Mouse (Mus musculus) cerebellum, adult 2 months (tissue): ENCODE data around the gene Tspan3. TPM values are rescaled to one million over a fixed set of nuclear protein-coding genes. Genes with fewer than 3 reads are reported as not detected.

Experiments used
- DNase-seq, 2 experiments: peaks; one replicate each; pipeline ENCODE4 v3.0.0; 2021
- H3K27ac ChIP-seq: fragments of 200-500 bp; 2 replicates; pipeline ENCODE4 v1.5.1; 2012; ENCODE audit warnings: low read length, control low read depth, inconsistent platforms; ENCODE audit not compliant: insufficient read depth
- H3K27me3 ChIP-seq: fragments of 200-500 bp; 2 replicates; pipeline ENCODE4 v1.6.1; 2012; ENCODE audit warnings: inconsistent platforms, mild to moderate bottlenecking, low read length, moderate library complexity; ENCODE audit not compliant: control insufficient read depth, insufficient read depth
- H3K4me1 ChIP-seq: fragments of 200-500 bp; 2 replicates; pipeline ENCODE4 v1.6.1; 2011; ENCODE audit warnings: low read length; ENCODE audit not compliant: control insufficient read depth, insufficient read depth
- H3K4me3 ChIP-seq: fragments of 200-500 bp; replicated peaks from 2 replicates; pipeline ENCODE3; 2011; ENCODE audit warnings: mild to moderate bottlenecking, low read depth, low read length, control low read depth; ENCODE audit not compliant: insufficient read depth
- CTCF ChIP-seq: fragments of 200-500 bp; IDR thresholded peaks from 2 replicates; pipeline ENCODE4 v1.5.1; 2011; ENCODE audit warnings: low read depth, mild to moderate bottlenecking, control low read depth, low read length, moderate library complexity, borderline replicate concordance; ENCODE audit not compliant: insufficient read depth
- POLR2A ChIP-seq: fragments of 200-500 bp; IDR thresholded peaks from 2 replicates; pipeline ENCODE4 v1.6.1; 2011; ENCODE audit warnings: low read length, control low read depth, borderline replicate concordance; ENCODE audit not compliant: insufficient read depth
- WGBS: fragments of 180-500 bp; shearing (Covaris S2); methylation state at CpG from one replicate; pipeline ENCODE4 v1.1.7; 2018; 5-methylcytosine and 5-hydroxymethylcytosine counted together
- polyA plus RNA-seq: library from polyadenylated mRNA; depleted of rRNA; stranded (reverse); fragments of >200 nt; gene quantifications from 2 replicates; pipeline ENCODE4 v1.2.3, GENCODE M21; 2012

Gene Tspan3
- polyA plus RNA-seq, 1 experiment, result 542 TPM

- no peak overlapping the region for H3K27ac ChIP-seq
- 53% methylated on average over 14 of the region's 14 CpGs for WGBS
- DNase-seq, result peak; percentile 74 to 84
- H3K27me3 ChIP-seq, result no peaks in the 10 kb centered on the region
- no peak for TF ChIP-seq POLR2A
- TF ChIP-seq CTCF, result peak; percentile 88
- peaks cover 4% of the 10 kb centered on the region; the same call in 1 of the 2 replicates for H3K4me1 ChIP-seq
- H3K4me3 ChIP-seq, result no peak overlapping the region
Observed at GRCm38 (mm10) chr9:56200645-56201314, 35.5 kb upstream of the Tspan3 start.

DNA sequence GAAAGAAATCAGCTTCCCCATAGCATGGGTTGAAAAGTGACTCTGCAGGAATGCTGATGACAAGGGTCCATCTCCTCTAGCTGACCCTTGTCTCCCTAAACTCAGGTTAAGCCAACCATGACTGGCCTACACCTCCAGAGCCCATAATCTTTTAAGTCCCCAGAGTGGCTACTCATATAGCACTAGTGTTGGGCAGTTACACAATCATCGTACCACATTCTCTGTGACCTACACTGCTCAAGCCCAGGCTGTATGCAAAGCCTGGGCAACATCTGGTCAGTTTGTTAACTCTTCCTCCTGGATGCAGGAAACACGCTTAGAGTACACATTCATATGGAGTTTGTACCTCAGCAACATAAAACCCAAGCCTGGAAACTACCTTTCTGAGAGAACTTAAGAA is 34.9 kb upstream of the Tspan3 start:
- no peak for DNase-seq
- WGBS, result 65% methylated on average over 2 of the region's 2 CpGs
- Histone ChIP-seq H3K27me3 (no peaks in the 10 kb centered on the region), H3K27ac (no peak overlapping the region), H3K4me3 (no peak overlapping the region), H3K4me1 (peaks cover 2% of the 10 kb centered on the region; the same call in 1 of the 2 replicates)
- TF ChIP-seq POLR2A, result no peak
- no peak for TF ChIP-seq CTCF

GRCm38 (mm10) chr9:56196921-56197320 is 31.6 kb upstream of the Tspan3 start:
- TF ChIP-seq CTCF (no peak), POLR2A (no peak)
- Histone ChIP-seq H3K27me3 (no peaks in the 10 kb centered on the region), H3K4me1 (no peaks in the 10 kb centered on the region), H3K27ac (no peak overlapping the region), H3K4me3 (no peak overlapping the region)
- WGBS, result 77% methylated on average over 4 of the region's 4 CpGs
- DNase-seq, result no peak

GRCm38 (mm10) chr9:56195193-56195592 is 29.9 kb upstream of the Tspan3 start:
- Histone ChIP-seq H3K4me3 (no peak overlapping the region), H3K4me1 (no peaks in the 10 kb centered on the region), H3K27ac (no peak overlapping the region), H3K27me3 (no peaks in the 10 kb centered on the region)
- TF ChIP-seq POLR2A (no peak), CTCF (no peak)
- no peak for DNase-seq
- 41% methylated on average over 3 of the region's 3 CpGs for WGBS

DNA sequence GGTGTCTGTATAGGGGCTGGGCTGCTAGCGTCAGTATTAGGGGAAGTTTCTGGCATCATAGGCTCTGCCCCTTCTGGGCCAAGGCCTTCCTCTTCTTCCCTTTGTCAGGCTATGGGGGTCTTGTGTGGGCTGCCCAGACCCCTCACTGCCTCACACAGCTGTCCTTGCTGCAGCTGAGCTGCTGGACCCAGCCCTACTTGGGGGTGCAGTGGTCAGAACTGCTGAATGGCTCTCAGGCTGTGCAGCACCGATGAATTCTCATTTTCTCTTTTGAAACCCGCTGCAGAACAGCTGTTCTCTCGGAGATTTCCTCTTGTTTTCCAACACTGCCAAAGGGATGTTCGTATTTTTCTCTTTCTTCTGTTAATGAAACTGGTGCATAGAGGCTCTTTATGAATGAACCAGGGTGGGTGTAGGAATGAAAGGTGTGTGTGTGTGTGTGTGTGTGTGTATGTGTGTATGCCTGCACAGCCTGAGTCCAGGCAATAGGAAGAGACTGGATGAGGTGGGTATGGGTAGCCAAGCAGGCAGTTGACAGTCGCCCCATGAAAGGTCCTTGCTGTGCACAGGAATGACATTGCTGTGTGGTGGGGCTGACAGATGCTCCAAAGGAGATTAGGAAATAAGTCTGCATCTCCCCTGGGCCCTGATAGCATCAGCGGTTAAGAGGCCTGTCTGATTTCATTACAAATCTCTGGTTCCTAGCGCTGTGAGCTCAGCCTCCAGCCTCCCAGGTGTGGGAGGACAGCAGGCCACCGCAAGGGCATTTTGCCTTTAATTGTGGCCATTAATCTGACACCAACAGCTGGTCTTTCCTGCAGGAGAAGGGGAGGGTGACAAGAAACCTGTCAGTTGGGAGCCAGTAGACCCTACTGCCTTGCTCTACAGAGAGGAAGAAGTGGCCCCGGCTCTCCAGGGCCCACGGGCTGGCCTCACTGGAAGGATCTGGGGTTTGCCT is 26.5 kb upstream of the Tspan3 start:
- DNase-seq, result no peak
- Histone ChIP-seq H3K4me3 (no peak overlapping the region), H3K27ac (no peak overlapping the region), H3K27me3 (no peaks in the 10 kb centered on the region), H3K4me1 (no peaks in the 10 kb centered on the region)
- 53% methylated on average over 11 of the region's 11 CpGs for WGBS
- TF ChIP-seq CTCF (no peak), POLR2A (no peak)

- 24% methylated on average over 8 of the region's 8 CpGs for WGBS
- no peak for DNase-seq
- no peak for TF ChIP-seq POLR2A
- no peak for TF ChIP-seq CTCF
Observed at GRCm38 (mm10) chr9:56180118-56180781, 15.0 kb upstream of the Tspan3 start.

GRCm38 (mm10) chr9:56179416-56180117 is 14.3 kb upstream of the Tspan3 start:
- H3K27ac ChIP-seq, result no peak overlapping the region
- H3K4me1 ChIP-seq, result no peaks in the 10 kb centered on the region; the same call in 1 of the 2 replicates
- no peak for DNase-seq
- 0 out of 2 replicates have a peak, but pooled peaks have one; percentile 16 for TF ChIP-seq CTCF
- no peak for TF ChIP-seq POLR2A
- WGBS, result 84% methylated on average over 6 of the region's 6 CpGs
- no peak overlapping the region for H3K4me3 ChIP-seq
- no peaks in the 10 kb centered on the region for H3K27me3 ChIP-seq

More at GRCm38 (mm10) chr9:56180118-56180781, 15.0 kb upstream of the Tspan3 start:
- no peaks in the 10 kb centered on the region for H3K27me3 ChIP-seq
- no peaks in the 10 kb centered on the region; the same call in 1 of the 2 replicates for H3K4me1 ChIP-seq
- H3K27ac ChIP-seq, result no peak overlapping the region
- H3K4me3 ChIP-seq, result no peak overlapping the region
